Mouse (Mus musculus) adipocyte (in vitro differentiated cells): ENCODE data around the gene Sh3gl1.

Experiments
- DNase-seq: peaks from one replicate; pipeline ENCODE4 v3.0.0-alpha.2; 2016; ENCODE audit warnings: low spot score

The Sh3gl1 gene

GRCm38 (mm10) chr17:56021161-56021910 lies 15.1 kb downstream of the Sh3gl1 start:
- no peak for DNase-seq

- DNase-seq = no peak
These were observed 15.9 kb downstream of the Sh3gl1 start for GRCm38 (mm10) chr17:56020400-56021084.

- no peak for DNase-seq
These were observed 17.9 kb downstream of the Sh3gl1 start for GRCm38 (mm10) chr17:56018347-56019131.

- no peak for DNase-seq
These were observed 18.6 kb downstream of the Sh3gl1 start for GRCm38 (mm10) chr17:56017848-56018247.

GRCm38 (mm10) chr17:56016793-56017785 lies 19.3 kb downstream of the Sh3gl1 start:
- no peak for DNase-seq

GRCm38 (mm10) chr17:56016382-56016781 lies 20.1 kb downstream of the Sh3gl1 start:
- DNase-seq = no peak

- no peak for DNase-seq
These were observed 21.1 kb downstream of the Sh3gl1 start for GRCm38 (mm10) chr17:56015293-56015692.

- DNase-seq = no peak
These were observed 25.0 kb downstream of the Sh3gl1 start for GRCm38 (mm10) chr17:56011441-56011840.

- peak; percentile 79 for DNase-seq
These were observed 25.8 kb downstream of the Sh3gl1 start for GRCm38 (mm10) chr17:56010681-56011080.

GRCm38 (mm10) chr17:56010255-56010654 lies 26.2 kb downstream of the Sh3gl1 start:
- DNase-seq = no peak

- DNase-seq = no peak
These were observed 26.5 kb downstream of the Sh3gl1 start for GRCm38 (mm10) chr17:56009962-56010240.

GRCm38 (mm10) chr17:56009088-56009961 lies 27.1 kb downstream of the Sh3gl1 start:
- peak; percentile 90 for DNase-seq

GRCm38 (mm10) chr17:56008356-56009087 lies 27.9 kb downstream of the Sh3gl1 start:
- DNase-seq = peak; percentile 98

GRCm38 (mm10) chr17:56007444-56008355 lies 28.7 kb downstream of the Sh3gl1 start:
- DNase-seq = no peak

- no peak for DNase-seq
These were observed 29.5 kb downstream of the Sh3gl1 start for GRCm38 (mm10) chr17:56006956-56007355.

- peak; percentile 81 for DNase-seq
These were observed 30.9 kb downstream of the Sh3gl1 start, which contains the start of the genes Stap2 and Mpnd for GRCm38 (mm10) chr17:56005415-56006061. Stap2 (minus strand) TSS chr17:56005584. Mpnd (plus strand) TSS chr17:56005711.

GRCm38 (mm10) chr17:56003000-56003399 lies 33.4 kb downstream of the Sh3gl1 start:
- no peak for DNase-seq

GRCm38 (mm10) chr17:55999794-56000499 lies 36.5 kb downstream of the Sh3gl1 start:
- DNase-seq = no peak
